Mouse (Mus musculus) embryonic facial prominence, embryonic 11.5 days (tissue): ENCODE data around the gene Ikbkg. TPM values are rescaled to one million over a fixed set of nuclear protein-coding genes. Genes with fewer than 3 reads are reported as not detected.

Experiments
- ATAC-seq: fragments of 200-750 bp; cut with Nextera tagmentation; replicated peaks from 2 replicates; pipeline ENCODE4 v1.8.0; 2017; ENCODE audit warnings: low read depth; ENCODE audit not compliant: insufficient number of reproducible peaks, low FRiP score, low TSS enrichment
- DNase-seq: peaks from one replicate; pipeline ENCODE4 v3.0.0-alpha.2; 2015; ENCODE audit warnings: low spot score
- H3K27ac ChIP-seq: fragments of 300-500 bp; sonication (generic); replicated peaks from 2 replicates; pipeline ENCODE4 v1.5.1; 2014; ENCODE audit warnings: mild to moderate bottlenecking, low read depth, low read length, control low read depth
- H3K27me3 ChIP-seq: fragments of 300-500 bp; sonication (generic); 2 replicates; pipeline ENCODE4 v1.6.1; 2014; ENCODE audit warnings: mild to moderate bottlenecking, low read length, moderate library complexity, mixed read lengths; ENCODE audit not compliant: control insufficient read depth, insufficient read depth
- H3K36me3 ChIP-seq: fragments of 300-500 bp; sonication (generic); replicated peaks from 2 replicates; pipeline ENCODE4 v1.6.1; 2014; ENCODE audit warnings: low read depth, mild to moderate bottlenecking, low read length, moderate library complexity, mixed read lengths; ENCODE audit not compliant: control insufficient read depth, insufficient read depth
- H3K4me1 ChIP-seq: fragments of 300-500 bp; sonication (generic); 2 replicates; pipeline ENCODE4 v1.6.1; 2014; ENCODE audit warnings: low read length, mixed read lengths; ENCODE audit not compliant: control insufficient read depth, insufficient read depth
- H3K4me2 ChIP-seq: fragments of 300-500 bp; sonication (generic); 2 replicates; pipeline ENCODE4 v1.6.1; 2014; ENCODE audit warnings: low read depth, mild to moderate bottlenecking, control low read depth, low read length, moderate library complexity
- H3K4me3 ChIP-seq: fragments of 300-500 bp; sonication (generic); 2 replicates; pipeline ENCODE4 v1.5.1; 2014; ENCODE audit warnings: low read depth, low read length, control low read depth
- H3K9ac ChIP-seq: fragments of 300-500 bp; sonication (generic); replicated peaks from 2 replicates; pipeline ENCODE4 v1.6.1; 2014; ENCODE audit warnings: mild to moderate bottlenecking, control low read depth, low read length
- H3K9me3 ChIP-seq: fragments of 300-500 bp; sonication (generic); replicated peaks from 2 replicates; pipeline ENCODE4 v1.6.1; 2016; ENCODE audit warnings: mild to moderate bottlenecking, low read length, inconsistent platforms, mixed read lengths; ENCODE audit not compliant: control insufficient read depth
- WGBS: fragments of 180-500 bp; shearing (Covaris S2); extraction: QIAGEN DNeasy Blood & Tissue Kit; methylation state at CpG from one replicate; pipeline ENCODE4 v1.1.7; 2014; 5-methylcytosine and 5-hydroxymethylcytosine counted together
- polyA plus RNA-seq: library from polyadenylated mRNA; unstranded; fragments of >200 nt; fragmentation: Nextera tagmentation; extraction: Ambion mirVana; gene quantifications from 2 replicates; pipeline ENCODE4 v1.2.1, GENCODE M21; 2014

The Ikbkg gene
- polyA plus RNA-seq, 1 experiment from 2014 or later: 22.2 TPM

- Histone ChIP-seq H3K4me2 (peak within 1 kb of the TSS; percentile 43), H3K27ac (no peak within 1 kb of the TSS), H3K4me1 (no peaks in the 10 kb centered on the region), H3K36me3 (no peaks in the 10 kb centered on the region), H3K4me3 (peak within 1 kb of the TSS; percentile 35), H3K9me3 (no peaks in the 10 kb centered on the region), H3K9ac (peak within 1 kb of the TSS; percentile 33), H3K27me3 (no peaks in the 10 kb centered on the region)
- 21% methylated on average over 32 of the region's 32 CpGs for WGBS
- ATAC-seq (peak; percentile 88), DNase-seq (peak; percentile 91)
Observed at GRCm38 (mm10) chrX:74372888-74373549, 20.1 kb upstream of the Ikbkg start, which contains the start of the genes Ubl4a and Slc10a3. Gene Ubl4a, minus strand, starts transcription at chrX:74373218. Gene Slc10a3, minus strand, starts transcription at chrX:74373349.

GRCm38 (mm10) chrX:74384451-74384850, 8.6 kb upstream of the Ikbkg start:
- no peak for ATAC-seq
- 60% methylated on average over 2 of the region's 2 CpGs for WGBS

GRCm38 (mm10) chrX:74388153-74388552, 4.9 kb upstream of the Ikbkg start:
- H3K4me3 ChIP-seq: no peak overlapping the region
- H3K4me1 ChIP-seq: no peaks in the 10 kb centered on the region
- DNase-seq (no peak), ATAC-seq (no peak)
- H3K27ac ChIP-seq: no peak overlapping the region
- H3K36me3 ChIP-seq: no peaks in the 10 kb centered on the region
- H3K4me2 ChIP-seq: no peak overlapping the region
- H3K9ac ChIP-seq: no peak overlapping the region
- H3K27me3 ChIP-seq: no peaks in the 10 kb centered on the region
- H3K9me3 ChIP-seq: no peaks in the 10 kb centered on the region

More at GRCm38 (mm10) chrX:74384451-74384850, 8.6 kb upstream of the Ikbkg start:
- Histone ChIP-seq H3K4me3 (no peak overlapping the region), H3K9me3 (no peaks in the 10 kb centered on the region), H3K9ac (no peak overlapping the region), H3K4me2 (no peak overlapping the region), H3K4me1 (no peaks in the 10 kb centered on the region), H3K27ac (no peak overlapping the region), H3K27me3 (no peaks in the 10 kb centered on the region), H3K36me3 (no peaks in the 10 kb centered on the region)
- peak; percentile 9 for DNase-seq

GRCm38 (mm10) chrX:74400136-74400535, 7.0 kb downstream of the Ikbkg start:
- DNase-seq: no peak
- Histone ChIP-seq H3K36me3 (no peaks in the 10 kb centered on the region), H3K9ac (no peak overlapping the region), H3K4me2 (no peak overlapping the region), H3K9me3 (no peaks in the 10 kb centered on the region), H3K4me1 (no peaks in the 10 kb centered on the region), H3K27me3 (no peaks in the 10 kb centered on the region), H3K27ac (no peak overlapping the region), H3K4me3 (no peak overlapping the region)
- 93% methylated on average over 3 of the region's 3 CpGs for WGBS
- ATAC-seq: no peak

GRCm38 (mm10) chrX:74408340-74408739, 15.2 kb downstream of the Ikbkg start:
- 41% methylated on average over 2 of the region's 2 CpGs for WGBS
- H3K36me3 ChIP-seq: no peaks in the 10 kb centered on the region
- DNase-seq: no peak

GRCm38 (mm10) chrX:74413377-74413776, 20.3 kb downstream of the Ikbkg start:
- H3K4me3 ChIP-seq: no peak overlapping the region
- H3K36me3 ChIP-seq: no peaks in the 10 kb centered on the region
- H3K4me1 ChIP-seq: no peaks in the 10 kb centered on the region
- H3K27me3 ChIP-seq: no peaks in the 10 kb centered on the region
- DNase-seq (peak; percentile 79), ATAC-seq (peak; percentile 39; the same call in 1 of the 2 replicates)
- no peaks in the 10 kb centered on the region for H3K9me3 ChIP-seq
- no peak overlapping the region for H3K27ac ChIP-seq
- H3K4me2 ChIP-seq: no peak overlapping the region
- H3K9ac ChIP-seq: no peak overlapping the region

More at GRCm38 (mm10) chrX:74408340-74408739, 15.2 kb downstream of the Ikbkg start:
- Histone ChIP-seq H3K4me2 (no peak overlapping the region), H3K4me1 (no peaks in the 10 kb centered on the region), H3K27me3 (no peaks in the 10 kb centered on the region), H3K9ac (no peak overlapping the region), H3K4me3 (no peak overlapping the region), H3K27ac (no peak overlapping the region), H3K9me3 (no peaks in the 10 kb centered on the region)
- no peak for ATAC-seq

- H3K4me2 ChIP-seq: no peak overlapping the region
- no peak for ATAC-seq
- no peak overlapping the region for H3K27ac ChIP-seq
- H3K36me3 ChIP-seq: no peaks in the 10 kb centered on the region
- no peaks in the 10 kb centered on the region for H3K27me3 ChIP-seq
- H3K4me1 ChIP-seq: no peaks in the 10 kb centered on the region
- H3K4me3 ChIP-seq: no peak overlapping the region
- no peak for DNase-seq
- no peaks in the 10 kb centered on the region for H3K9me3 ChIP-seq
- H3K9ac ChIP-seq: no peak overlapping the region
Observed at GRCm38 (mm10) chrX:74424443-74424842, 31.4 kb downstream of the Ikbkg start.

GRCm38 (mm10) chrX:74425195-74425594, 32.1 kb downstream of the Ikbkg start:
- Histone ChIP-seq H3K9ac (no peak overlapping the region), H3K4me2 (no peak overlapping the region), H3K4me3 (no peak overlapping the region), H3K4me1 (no peaks in the 10 kb centered on the region), H3K27ac (no peak overlapping the region), H3K36me3 (no peaks in the 10 kb centered on the region), H3K9me3 (no peaks in the 10 kb centered on the region), H3K27me3 (no peaks in the 10 kb centered on the region)
- DNase-seq (no peak), ATAC-seq (no peak)
- WGBS: 98% methylated on average over 4 of the region's 4 CpGs
